Mouse (Mus musculus) right cerebral cortex, postnatal 4 days (tissue): Measurements from ENCODE around the gene Olfr642.

Source experiments
- DNase-seq: peaks from one replicate; pipeline ENCODE4 v3.0.0-alpha.2; 2022

Gene Olfr642

GRCm38 (mm10) chr7:104052566-104052965, at the start of gene Olfr642:
TSS of gene Olfr642 (minus strand) at chr7:104052666.
- DNase-seq, result no peak

GRCm38 (mm10) chr7:104085365-104085764, 32.9 kb upstream of the Olfr642 start, which contains the start of gene Olfr645:
TSS of gene Olfr645 (minus strand) at chr7:104085465.
- no peak for DNase-seq

GRCm38 (mm10) chr7:104071769-104072168, 19.3 kb upstream of the Olfr642 start, which contains the start of gene Olfr644:
TSS of gene Olfr644 (minus strand) at chr7:104071869.
- no peak for DNase-seq

- DNase-seq, result no peak
Observed at GRCm38 (mm10) chr7:104061345-104061744, 8.9 kb upstream of the Olfr642 start, which contains the start of gene 4930516K23Rik. TSS of gene 4930516K23Rik (minus strand) at chr7:104061445.

- DNase-seq, result no peak
Observed at GRCm38 (mm10) chr7:104059215-104059614, 6.7 kb upstream of the Olfr642 start.

GRCm38 (mm10) chr7:104050745-104051144, 1.7 kb downstream of the Olfr642 start:
- DNase-seq, result no peak

- no peak for DNase-seq
Observed at GRCm38 (mm10) chr7:104035145-104035544, 17.3 kb downstream of the Olfr642 start, which contains the start of gene Olfr641. TSS of gene Olfr641 (plus strand) at chr7:104035445.

- DNase-seq, result no peak
Observed at GRCm38 (mm10) chr7:104026978-104027377, 25.5 kb downstream of the Olfr642 start.

- DNase-seq, result no peak
Observed at GRCm38 (mm10) chr7:104025473-104025872, 27.0 kb downstream of the Olfr642 start, which contains the start of gene Olfr640. TSS of gene Olfr640 (minus strand) at chr7:104025573.

- no peak for DNase-seq
Observed at GRCm38 (mm10) chr7:104021651-104022050, 30.8 kb downstream of the Olfr642 start.

- DNase-seq, result no peak
Observed at GRCm38 (mm10) chr7:104018953-104019352, 33.5 kb downstream of the Olfr642 start.

- DNase-seq, result no peak
Observed at GRCm38 (mm10) chr7:104017203-104017602, 35.3 kb downstream of the Olfr642 start, which contains the start of gene Olfr639. TSS of gene Olfr639 (minus strand) at chr7:104017303.

GRCm38 (mm10) chr7:103999124-103999523, 53.3 kb downstream of the Olfr642 start:
- no peak for DNase-seq

- no peak for DNase-seq
Observed at GRCm38 (mm10) chr7:103998446-103998845, 54.0 kb downstream of the Olfr642 start, which contains the start of gene Olfr638. TSS of gene Olfr638 (plus strand) at chr7:103998746.
